ENCODE assay signal across 9 mouse cellular contexts in the genomic region with DNA sequence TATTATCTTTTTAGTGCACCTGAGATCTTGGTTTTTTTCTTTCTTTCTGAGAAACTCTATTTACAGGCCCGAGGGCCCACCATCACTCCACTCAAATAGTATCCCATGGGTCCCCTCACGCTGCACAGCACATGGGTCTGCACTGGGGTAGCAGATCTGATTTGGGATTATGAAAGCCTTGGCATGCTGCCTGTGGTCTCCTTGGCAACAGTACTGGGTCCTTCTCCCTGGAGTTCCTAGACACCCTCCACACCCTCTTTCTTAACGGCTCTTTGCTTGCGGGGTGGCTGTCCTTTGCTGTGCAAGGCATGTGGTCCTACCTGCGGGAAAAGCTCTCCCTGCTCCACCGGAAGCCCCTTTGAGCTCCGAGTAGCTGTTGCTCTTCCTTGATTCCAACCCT. TPM values are rescaled to one million over a fixed set of nuclear protein-coding genes. Genes with fewer than 3 reads are reported as not detected.
A peak's percentile ranks its signal among the peaks of the same experiment; 100 is the strongest.
DNase-seq lines count a peak whose midpoint lies in the region; ATAC-seq and TF ChIP-seq lines count a peak whose summit lies in the region.
"Had no signal": no experiment of that assay in that cellular context is flagged by ENCODE, and none has a peak within 500 bp of the region (broad histone marks: within the 10 kb centered on the region; RNA-seq: fewer than 3 reads in every experiment).

No protein-coding gene starts in this region.

- H3K4me1 ChIP-seq in intestine, embryonic 14.5 days (replicated peaks; ENCODE audit: control insufficient read depth, insufficient read depth, low read length) = peaks cover 10% of the 10 kb centered on the region
- no peaks in the 10 kb centered on the region for H3K4me1 ChIP-seq in intestine, postnatal 0 days (replicated peaks; ENCODE audit: control insufficient read depth, insufficient read depth, low read length)
- peaks cover 25% of the 10 kb centered on the region for H3K4me1 ChIP-seq in forebrain, embryonic 13.5 days

- intact Hi-C loops in left cerebral cortex, postnatal 14 days (cut with DNase I) = no loop called here

- peak overlapping the region; percentile 25 for H3K4me2 ChIP-seq in intestine, embryonic 14.5 days (ENCODE audit: low read length)
- H3K4me2 ChIP-seq in intestine, postnatal 0 days (replicated peaks; ENCODE audit: low read depth) = no peak overlapping the region; the same call in 1 of the 2 replicates
- H3K4me2 ChIP-seq in forebrain, embryonic 13.5 days = peak overlapping the region; percentile 7; the same call in 1 of the 2 replicates

- no peak overlapping the region for H3K9ac ChIP-seq in intestine, embryonic 14.5 days (ENCODE audit: low read length)
- no peak overlapping the region for H3K9ac ChIP-seq in intestine, postnatal 0 days (ENCODE audit: low read depth, low read length)
- H3K9ac ChIP-seq in forebrain, embryonic 13.5 days = peak overlapping the region; percentile 30; the same call in 1 of the 2 replicates
- H3K9ac ChIP-seq: liver, embryonic 15.5 days had no signal

- no peak for TF ChIP-seq CTCF in intestine, postnatal 0 days (IDR thresholded peaks at IDR 0.05; ENCODE audit: low read depth)

- no peaks in the 10 kb centered on the region for H3K27me3 ChIP-seq in intestine, embryonic 14.5 days (replicated peaks; ENCODE audit: control insufficient read depth, insufficient read depth, low read length)
- no peaks in the 10 kb centered on the region for H3K27me3 ChIP-seq in intestine, postnatal 0 days (replicated peaks; ENCODE audit: control insufficient read depth, insufficient read depth, low read length)
- peaks cover 3% of the 10 kb centered on the region for H3K27me3 ChIP-seq in forebrain, embryonic 13.5 days
- H3K27me3 ChIP-seq: liver, embryonic 15.5 days had no signal

- 40% methylated on average over 7 of the region's 7 CpGs for WGBS in intestine, embryonic 14.5 days
- WGBS in intestine, postnatal 0 days = 49% methylated on average over 7 of the region's 7 CpGs
- 36% methylated on average over 7 of the region's 7 CpGs for WGBS in forebrain, embryonic 13.5 days

- no peaks in the 10 kb centered on the region for H3K36me3 ChIP-seq in intestine, embryonic 14.5 days (ENCODE audit: control insufficient read depth, insufficient read depth, low read length)
- no peaks in the 10 kb centered on the region for H3K36me3 ChIP-seq in intestine, postnatal 0 days (ENCODE audit: control insufficient read depth, insufficient read depth)
- peaks cover 21% of the 10 kb centered on the region; the same call in 1 of the 2 replicates for H3K36me3 ChIP-seq in forebrain, embryonic 13.5 days (ENCODE audit: poor library complexity, severe bottlenecking)
- H3K36me3 ChIP-seq: liver, embryonic 15.5 days had no signal

- H3K4me3 ChIP-seq in intestine, embryonic 14.5 days (ENCODE audit: low read depth, low read length) = no peak overlapping the region
- H3K4me3 ChIP-seq in intestine, postnatal 0 days (ENCODE audit: low read depth, low read length) = no peak overlapping the region
- H3K4me3 ChIP-seq in forebrain, embryonic 13.5 days = no peak overlapping the region
- H3K4me3 ChIP-seq: liver, embryonic 15.5 days had no signal

- no peak for DNase-seq in intestine, embryonic 14.5 days (ENCODE audit: low spot score)
- peak; percentile 59 for DNase-seq in adipocyte (ENCODE audit: low spot score)
- peak; percentile 56 to 75 for DNase-seq in left cerebral cortex, postnatal 14 days (ENCODE audit: low spot score in 2 of 2)
- peak; percentile 69 to 75 for DNase-seq in right cerebral cortex, postnatal 10 days (ENCODE audit: low spot score in 2 of 2)
- DNase-seq in thymus, postnatal 0 days (ENCODE audit: low spot score) = no peak
- DNase-seq in cerebellum, adult 9-10 months = no peak

- ATAC-seq in intestine, embryonic 14.5 days (replicated peaks; ENCODE audit: low FRiP score, low TSS enrichment, low read depth) = no peak
- no peak for ATAC-seq in intestine, postnatal 0 days
- peak; percentile 51; the same call in 1 of the 2 replicates for ATAC-seq in forebrain, embryonic 13.5 days

- no peaks in the 10 kb centered on the region for H3K9me3 ChIP-seq in intestine, embryonic 14.5 days (ENCODE audit: control insufficient read depth, low read length)
- H3K9me3 ChIP-seq in intestine, postnatal 0 days (ENCODE audit: control insufficient read depth) = no peaks in the 10 kb centered on the region
- no peaks in the 10 kb centered on the region for H3K9me3 ChIP-seq in forebrain, embryonic 13.5 days (replicated peaks)
- H3K9me3 ChIP-seq: liver, embryonic 15.5 days had no signal

- H3K27ac ChIP-seq in intestine, embryonic 14.5 days (ENCODE audit: low read depth) = no peak overlapping the region
- no peak overlapping the region for H3K27ac ChIP-seq in intestine, postnatal 0 days (ENCODE audit: low read depth, low read length)
- H3K27ac ChIP-seq in forebrain, embryonic 13.5 days = peak overlapping the region; percentile 28; the same call in 1 of the 2 replicates
- H3K27ac ChIP-seq: liver, embryonic 15.5 days had no signal

RNA-seq across cellular contexts. Expression of a gene that starts 14.1 kb away (rescaled TPM):
- polyA plus RNA-seq in intestine, embryonic 14.5 days (2014; fragmentation: Nextera tagmentation; extraction: Ambion mirVana) = 21.2 and 23.3 TPM in 2 replicates
- polyA plus RNA-seq in intestine, postnatal 0 days (2015; fragmentation: Nextera tagmentation; extraction: Ambion mirVana) = 6.7 and 7.0 TPM in 2 replicates
- 34.2 and 36.0 TPM in 2 replicates for polyA plus RNA-seq in forebrain, embryonic 13.5 days (2015; fragmentation: Nextera tagmentation; extraction: Ambion mirVana)
- 10 to 100 TPM; 42.7 to 43.8 TPM for total RNA-seq in left cerebral cortex, postnatal 14 days (2021)
- 8.6 and 8.9 TPM in 2 replicates for polyA plus RNA-seq in thymus, postnatal 0 days (2015; fragmentation: Nextera tagmentation; extraction: Ambion mirVana)

Comparison
In these comparisons a context has a peak if more than half of its experiments do, and no peak if none do; other contexts are left out.
1. DNase-seq: peak in adipocyte (single experiment), left cerebral cortex, postnatal 14 days (2 of 2) and right cerebral cortex, postnatal 10 days (2 of 2); none in intestine, embryonic 14.5 days (single experiment), thymus, postnatal 0 days (single experiment) and cerebellum, adult 9-10 months (single experiment).